Mouse (Mus musculus): Measurements from ENCODE around the gene Phox2a. TPM values are rescaled to one million over a fixed set of nuclear protein-coding genes. Genes with fewer than 3 reads are reported as not detected.

The Phox2a gene
- polyA plus RNA-seq, 1 experiment, result not detected

GRCm38 (mm10) chr7:101862291-101862690, 44.2 kb downstream of the Phox2a start:
- TF ChIP-seq POLR2A (IDR thresholded peaks at IDR 0.05; ENCODE audit: low read depth, low read length), result no peak
- no peak for TF ChIP-seq CTCF (IDR thresholded peaks at IDR 0.05; ENCODE audit: borderline replicate concordance, insufficient read depth, low read length)
- Histone ChIP-seq H3K27ac (ENCODE audit: insufficient read depth, low read length) (no peak overlapping the region), H3K4me1 (ENCODE audit: control insufficient read depth, insufficient read depth, low read length) (no peaks in the 10 kb centered on the region; the same call in 1 of the 2 replicates), H3K4me3 (ENCODE audit: insufficient read depth, low read length) (no peak overlapping the region)

- TF ChIP-seq CTCF (IDR thresholded peaks at IDR 0.05; ENCODE audit: borderline replicate concordance, insufficient read depth, low read length) (no peak), POLR2A (IDR thresholded peaks at IDR 0.05; ENCODE audit: low read depth, low read length) (no peak)
- H3K27ac ChIP-seq (ENCODE audit: insufficient read depth, low read length), result no peak within 1 kb of the TSS
- H3K4me1 ChIP-seq (ENCODE audit: control insufficient read depth, insufficient read depth, low read length), result no peaks in the 10 kb centered on the region; the same call in 1 of the 2 replicates
- H3K4me3 ChIP-seq (ENCODE audit: insufficient read depth, low read length), result no peak within 1 kb of the TSS
Observed at GRCm38 (mm10) chr7:101863415-101863814, 45.3 kb downstream of the Phox2a start, which contains the start of gene Anapc15. Gene Anapc15, plus strand, starts transcription at chr7:101863715.

GRCm38 (mm10) chr7:101866491-101867265, 48.6 kb downstream of the Phox2a start:
- H3K4me3 ChIP-seq (ENCODE audit: insufficient read depth, low read length), result no peak overlapping the region
- H3K27ac ChIP-seq (ENCODE audit: insufficient read depth, low read length), result no peak overlapping the region
- H3K4me1 ChIP-seq (ENCODE audit: control insufficient read depth, insufficient read depth, low read length), result no peaks in the 10 kb centered on the region; the same call in 1 of the 2 replicates
- TF ChIP-seq CTCF (IDR thresholded peaks at IDR 0.05; ENCODE audit: borderline replicate concordance, insufficient read depth, low read length) (no peak), POLR2A (IDR thresholded peaks at IDR 0.05; ENCODE audit: low read depth, low read length) (no peak)

- Histone ChIP-seq H3K4me1 (ENCODE audit: control insufficient read depth, insufficient read depth, low read length) (no peaks in the 10 kb centered on the region; the same call in 1 of the 2 replicates), H3K4me3 (ENCODE audit: insufficient read depth, low read length) (no peak overlapping the region), H3K27ac (ENCODE audit: insufficient read depth, low read length) (no peak overlapping the region)
- TF ChIP-seq CTCF (IDR thresholded peaks at IDR 0.05; ENCODE audit: borderline replicate concordance, insufficient read depth, low read length), result no peak
- no peak for TF ChIP-seq POLR2A (IDR thresholded peaks at IDR 0.05; ENCODE audit: low read depth, low read length)
Observed at GRCm38 (mm10) chr7:101867482-101867881, 49.4 kb downstream of the Phox2a start.

GRCm38 (mm10) chr7:101868241-101869162, 50.4 kb downstream of the Phox2a start:
- TF ChIP-seq CTCF (IDR thresholded peaks at IDR 0.05; ENCODE audit: borderline replicate concordance, insufficient read depth, low read length) (no peak), POLR2A (IDR thresholded peaks at IDR 0.05; ENCODE audit: low read depth, low read length) (no peak)

GRCm38 (mm10) chr7:101869163-101869500, 51.0 kb downstream of the Phox2a start:
- H3K4me3 ChIP-seq (ENCODE audit: insufficient read depth, low read length), result no peak overlapping the region
- TF ChIP-seq POLR2A (IDR thresholded peaks at IDR 0.05; ENCODE audit: low read depth, low read length) (no peak), CTCF (IDR thresholded peaks at IDR 0.05; ENCODE audit: borderline replicate concordance, insufficient read depth, low read length) (no peak)
- no peaks in the 10 kb centered on the region; the same call in 1 of the 2 replicates for H3K4me1 ChIP-seq (ENCODE audit: control insufficient read depth, insufficient read depth, low read length)
- no peak overlapping the region for H3K27ac ChIP-seq (ENCODE audit: insufficient read depth, low read length)

More at GRCm38 (mm10) chr7:101868241-101869162, 50.4 kb downstream of the Phox2a start:
- Histone ChIP-seq H3K4me3 (ENCODE audit: insufficient read depth, low read length) (no peak overlapping the region), H3K27ac (ENCODE audit: insufficient read depth, low read length) (no peak overlapping the region), H3K4me1 (ENCODE audit: control insufficient read depth, insufficient read depth, low read length) (no peaks in the 10 kb centered on the region; the same call in 1 of the 2 replicates)

- Histone ChIP-seq H3K4me1 (ENCODE audit: control insufficient read depth, insufficient read depth, low read length) (no peaks in the 10 kb centered on the region; the same call in 1 of the 2 replicates), H3K4me3 (ENCODE audit: insufficient read depth, low read length) (no peak within 1 kb of the TSS), H3K27ac (ENCODE audit: insufficient read depth, low read length) (no peak within 1 kb of the TSS)
- no peak for TF ChIP-seq POLR2A (IDR thresholded peaks at IDR 0.05; ENCODE audit: low read depth, low read length)
- no peak for TF ChIP-seq CTCF (IDR thresholded peaks at IDR 0.05; ENCODE audit: borderline replicate concordance, insufficient read depth, low read length)
Observed at GRCm38 (mm10) chr7:101870629-101871028, 52.5 kb downstream of the Phox2a start, which contains the start of gene Folr1. Gene Folr1, minus strand, starts transcription at chr7:101870788.

- no peak overlapping the region for H3K4me3 ChIP-seq (ENCODE audit: insufficient read depth, low read length)
- H3K4me1 ChIP-seq (ENCODE audit: control insufficient read depth, insufficient read depth, low read length), result no peaks in the 10 kb centered on the region; the same call in 1 of the 2 replicates
- H3K27ac ChIP-seq (ENCODE audit: insufficient read depth, low read length), result no peak overlapping the region
- TF ChIP-seq POLR2A (IDR thresholded peaks at IDR 0.05; ENCODE audit: low read depth, low read length), result no peak
- TF ChIP-seq CTCF (IDR thresholded peaks at IDR 0.05; ENCODE audit: borderline replicate concordance, insufficient read depth, low read length), result no peak
Observed at GRCm38 (mm10) chr7:101871296-101871695, 53.2 kb downstream of the Phox2a start.

Other genes starting within 250 kb of the Phox2a start
- gene Art2b, start 232.7 kb upstream of the Phox2a start, polyA plus RNA-seq (2011; ENCODE audit: insufficient read length, low read depth, missing spikeins), result not detected in 2 replicates
- gene Clpb, start 154.7 kb upstream of the Phox2a start, polyA plus RNA-seq (2011; ENCODE audit: insufficient read length, low read depth, missing spikeins), result 21.7 and 25.7 TPM in 2 replicates
- gene Inppl1, start 19.9 kb downstream of the Phox2a start, polyA plus RNA-seq (2011; ENCODE audit: insufficient read length, low read depth, missing spikeins), result 61.7 and 73.8 TPM in 2 replicates
- gene Folr2, start 38.9 kb downstream of the Phox2a start, polyA plus RNA-seq (2011; ENCODE audit: insufficient read length, low read depth, missing spikeins), result 0.74 TPM in 1 of 2 replicates, not detected in the other
- 43.2 and 47.1 TPM in 2 replicates for gene Anapc15, start 45.4 kb downstream of the Phox2a start, polyA plus RNA-seq (2011; ENCODE audit: insufficient read length, low read depth, missing spikeins)
- 0.56 and 1.5 TPM in 2 replicates for gene Folr1, start 52.5 kb downstream of the Phox2a start, polyA plus RNA-seq (2011; ENCODE audit: insufficient read length, low read depth, missing spikeins)
- gene Lamtor1, start 87.6 kb downstream of the Phox2a start, polyA plus RNA-seq (2011; ENCODE audit: insufficient read length, low read depth, missing spikeins), result 132 and 151 TPM in 2 replicates
- gene Tomt, start 88.0 kb downstream of the Phox2a start, polyA plus RNA-seq (2011; ENCODE audit: insufficient read length, low read depth, missing spikeins), result not detected in 2 replicates
- gene Lrrc51, start 115.6 kb downstream of the Phox2a start, polyA plus RNA-seq (2011; ENCODE audit: insufficient read length, low read depth, missing spikeins), result 5.8 and 6.0 TPM in 2 replicates
- 110 and 128 TPM in 2 replicates for gene Numa1, start 115.8 kb downstream of the Phox2a start, polyA plus RNA-seq (2011; ENCODE audit: insufficient read length, low read depth, missing spikeins)
- gene Il18bp, start 200.4 kb downstream of the Phox2a start, polyA plus RNA-seq (2011; ENCODE audit: insufficient read length, low read depth, missing spikeins), result 4.1 and 6.3 TPM in 2 replicates
- 44.9 and 48.4 TPM in 2 replicates for gene Rnf121, start 247.2 kb downstream of the Phox2a start, polyA plus RNA-seq (2011; ENCODE audit: insufficient read length, low read depth, missing spikeins)
- gene Xndc1, start 247.2 kb downstream of the Phox2a start, polyA plus RNA-seq (2011; ENCODE audit: insufficient read length, low read depth, missing spikeins), result 10.7 and 18.4 TPM in 2 replicates
- 0.37 and 0.93 TPM in 2 replicates for gene Xntrpc, start 247.4 kb downstream of the Phox2a start, polyA plus RNA-seq (2011; ENCODE audit: insufficient read length, low read depth, missing spikeins)

Data from embryonic fibroblast, embryonic 13.5 days (primary cell).